Mouse (Mus musculus) brain, adult 2 months (tissue): Measurements from ENCODE around the gene Fbxo44.

Source experiments
- DNase-seq: peaks from one replicate; pipeline ENCODE4 v3.0.0; 2011; ENCODE audit warnings: low read depth, low spot score

Gene Fbxo44

GRCm38 (mm10) chr4:148165551-148165950 is 5.3 kb upstream of the Fbxo44 start:
- no peak for DNase-seq

- DNase-seq = no peak
Observed at GRCm38 (mm10) chr4:148164461-148164860, 4.2 kb upstream of the Fbxo44 start.

- DNase-seq = peak; percentile 91
Observed at GRCm38 (mm10) chr4:148164002-148164439, 3.7 kb upstream of the Fbxo44 start.

- peak; percentile 99 for DNase-seq
Observed at GRCm38 (mm10) chr4:148159544-148160435, 492 bp downstream of the Fbxo44 start.

GRCm38 (mm10) chr4:148158436-148159348 is 1.6 kb downstream of the Fbxo44 start:
- peak; percentile 75 for DNase-seq

GRCm38 (mm10) chr4:148154982-148155381 is 5.3 kb downstream of the Fbxo44 start:
- DNase-seq = peak; percentile 77

GRCm38 (mm10) chr4:148154006-148154405 is 6.3 kb downstream of the Fbxo44 start:
- no peak for DNase-seq

- DNase-seq = no peak
Observed at GRCm38 (mm10) chr4:148152547-148152946, 7.7 kb downstream of the Fbxo44 start.

- DNase-seq = peak; percentile 97
Observed at GRCm38 (mm10) chr4:148151267-148152168, 8.8 kb downstream of the Fbxo44 start, which contains the start of gene Fbxo6. Gene Fbxo6 (minus strand): TSS chr4:148152140.

GRCm38 (mm10) chr4:148150953-148151266 is 9.4 kb downstream of the Fbxo44 start:
- DNase-seq = no peak

GRCm38 (mm10) chr4:148150242-148150641 is 10.0 kb downstream of the Fbxo44 start:
- DNase-seq = no peak

- no peak for DNase-seq
Observed at GRCm38 (mm10) chr4:148149540-148149939, 10.7 kb downstream of the Fbxo44 start.

- no peak for DNase-seq
Observed at GRCm38 (mm10) chr4:148147714-148148113, 12.6 kb downstream of the Fbxo44 start.

GRCm38 (mm10) chr4:148143721-148144120 is 16.6 kb downstream of the Fbxo44 start:
- DNase-seq = no peak

- DNase-seq = peak; percentile 96
Observed at GRCm38 (mm10) chr4:148140098-148141011, 19.9 kb downstream of the Fbxo44 start.

GRCm38 (mm10) chr4:148139767-148140097 is 20.6 kb downstream of the Fbxo44 start:
- DNase-seq = no peak

- DNase-seq = no peak
Observed at GRCm38 (mm10) chr4:148137503-148137902, 22.8 kb downstream of the Fbxo44 start.

GRCm38 (mm10) chr4:148134988-148135387 is 25.3 kb downstream of the Fbxo44 start:
- DNase-seq = no peak

- DNase-seq = no peak
Observed at GRCm38 (mm10) chr4:148131497-148132081, 28.7 kb downstream of the Fbxo44 start.
